Mouse (Mus musculus) myocyte (in vitro differentiated cells): ENCODE measurements around the gene Ttc9b. TPM values are rescaled to one million over a fixed set of nuclear protein-coding genes. Genes with fewer than 3 reads are reported as not detected.

Experiments used
- H3K27me3 ChIP-seq: one replicate; pipeline ENCODE4 v1.6.1; 2011; ENCODE audit not compliant: control insufficient read depth, insufficient read depth, insufficient read length
- H3K36me3 ChIP-seq: one replicate; pipeline ENCODE4 v1.6.1; 2011; ENCODE audit not compliant: control insufficient read depth, insufficient read depth
- H3K4me2 ChIP-seq: one replicate; pipeline ENCODE4 v1.6.1; 2011; ENCODE audit warnings: low read depth, control low read depth
- H3K4me3 ChIP-seq: one replicate; pipeline ENCODE4 v1.5.1; 2011; ENCODE audit warnings: mild to moderate bottlenecking, control low read depth, moderate library complexity
- H3K79me2 ChIP-seq: one replicate; pipeline ENCODE4 v1.6.1; 2011; ENCODE audit not compliant: control insufficient read depth, insufficient read depth
- H3ac ChIP-seq: one replicate; pipeline ENCODE4 v1.6.1; 2011; ENCODE audit not compliant: control insufficient read depth, insufficient read length
- CEBPB ChIP-seq: IDR thresholded peaks from 2 replicates; pipeline ENCODE4 v1.6.1; 2011; ENCODE audit warnings: mild to moderate bottlenecking, moderate library complexity; ENCODE audit not compliant: poor library complexity, insufficient read depth, severe bottlenecking
- E2F4 ChIP-seq: IDR thresholded peaks from one replicate; pipeline ENCODE4 v1.6.1; 2011; ENCODE audit warnings: mild to moderate bottlenecking, control low read depth, moderate library complexity; ENCODE audit not compliant: insufficient read depth
- MAX ChIP-seq: IDR thresholded peaks from one replicate; pipeline ENCODE4 v1.6.1; 2011; ENCODE audit warnings: low read depth, mild to moderate bottlenecking, control low read depth
- MYOD1 ChIP-seq, 3 experiments: IDR thresholded peaks; one replicate each; pipeline ENCODE4 v1.6.1; 2011; ENCODE audit warnings: control low read depth in 2 of 3, low read depth in 2 of 3, mild to moderate bottlenecking in 2 of 3, moderate library complexity in 1 of 3; ENCODE audit not compliant: insufficient read length in 2 of 3, control insufficient read depth in 1 of 3
- MYOG ChIP-seq, 3 experiments: IDR thresholded peaks; one replicate each; pipeline ENCODE4 v1.6.1; 2011; ENCODE audit warnings: control low read depth in 2 of 3, low read depth in 2 of 3, mild to moderate bottlenecking in 2 of 3; ENCODE audit not compliant: insufficient read length in 2 of 3, control insufficient read depth in 1 of 3, insufficient read depth in 1 of 3
- POLR2A ChIP-seq: IDR thresholded peaks from one replicate; pipeline ENCODE4 v1.6.1; 2011; ENCODE audit warnings: low read depth, mild to moderate bottlenecking, control low read depth, moderate library complexity; ENCODE audit not compliant: insufficient read length
- POLR2AphosphoS2 ChIP-seq: IDR thresholded peaks from one replicate; pipeline ENCODE4 v1.6.1; 2011; ENCODE audit warnings: low read depth, control low read depth; ENCODE audit not compliant: insufficient read length
- REST ChIP-seq: IDR thresholded peaks from one replicate; pipeline ENCODE4 v1.6.1; 2011; ENCODE audit warnings: mild to moderate bottlenecking, control low read depth, moderate library complexity; ENCODE audit not compliant: insufficient read depth, insufficient read length
- SRF ChIP-seq: IDR thresholded peaks from one replicate; pipeline ENCODE4 v1.6.1; 2011; ENCODE audit warnings: low read depth; ENCODE audit not compliant: control insufficient read depth, insufficient read length
- TCF12 ChIP-seq: IDR thresholded peaks from one replicate; pipeline ENCODE4 v1.6.1; 2011; ENCODE audit warnings: mild to moderate bottlenecking, control low read depth; ENCODE audit not compliant: poor library complexity, insufficient read depth, severe bottlenecking
- TCF3 ChIP-seq: IDR thresholded peaks from one replicate; pipeline ENCODE4 v1.6.1; 2011; ENCODE audit warnings: low read depth, control low read depth; ENCODE audit not compliant: insufficient read length
- USF1 ChIP-seq: IDR thresholded peaks from one replicate; pipeline ENCODE4 v1.6.1; 2011; ENCODE audit warnings: low read depth, mild to moderate bottlenecking, control low read depth, moderate library complexity
- polyA plus RNA-seq: library from polyadenylated mRNA; unstranded; fragments of >200 nt; fragmentation: generic; extraction: Trizol; gene quantifications from one replicate; pipeline ENCODE4 v1.2.1, GENCODE M21; 2012; ENCODE audit warnings: missing spikeins

Gene Ttc9b
- polyA plus RNA-seq, 1 experiment, result 0.20 TPM

DNA sequence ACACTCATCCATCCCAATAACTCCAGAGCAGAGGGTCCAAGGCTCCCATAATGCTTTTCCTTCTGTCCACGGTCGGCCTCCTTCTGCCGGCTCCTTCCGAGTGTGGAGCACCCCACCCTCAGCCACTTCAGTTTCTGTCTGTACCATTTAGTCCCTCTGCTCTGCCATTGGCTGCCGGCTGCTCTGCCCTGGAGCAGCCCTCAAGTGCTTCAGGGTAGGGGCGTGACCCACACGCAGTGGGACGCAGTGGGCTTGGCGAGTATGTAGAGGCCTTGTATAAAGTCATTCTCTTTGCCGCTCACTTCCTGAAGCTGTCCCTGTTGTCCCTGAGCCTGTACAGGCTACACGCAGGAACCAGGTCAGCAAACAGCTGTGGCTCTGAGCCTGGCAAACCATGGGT, 4.0 kb upstream of the Ttc9b start:
- TF ChIP-seq MYOD1 (IDR thresholded peaks at IDR 0.05; ENCODE audit: control insufficient read depth in 1 of 3, insufficient read length in 2 of 3, low read depth in 2 of 3), result no peak
- TF ChIP-seq CEBPB, result no peak
- TF ChIP-seq TCF3, result no peak
- no peak for TF ChIP-seq TCF12
- TF ChIP-seq USF1, result no peak
- TF ChIP-seq POLR2A, result no peak
- TF ChIP-seq POLR2AphosphoS2, result no peak
- TF ChIP-seq REST, result no peak
- TF ChIP-seq E2F4, result no peak
- TF ChIP-seq MYOG (IDR thresholded peaks at IDR 0.05; ENCODE audit: control insufficient read depth in 1 of 3, insufficient read depth in 1 of 3, insufficient read length in 2 of 3, low read depth in 2 of 3), result no peak
- no peak for TF ChIP-seq MAX

GRCm38 (mm10) chr7:27650949-27651348, 2.8 kb upstream of the Ttc9b start:
- TF ChIP-seq MYOD1 (IDR thresholded peaks at IDR 0.05; ENCODE audit: control insufficient read depth in 1 of 3, insufficient read length in 2 of 3, low read depth in 2 of 3) (no peak), TCF3 (no peak), POLR2A (no peak), MAX (no peak), CEBPB (no peak), SRF (no peak), TCF12 (no peak), REST (no peak), MYOG (IDR thresholded peaks at IDR 0.05; ENCODE audit: control insufficient read depth in 1 of 3, insufficient read depth in 1 of 3, insufficient read length in 2 of 3, low read depth in 2 of 3) (no peak), E2F4 (no peak)
- H3K4me3 ChIP-seq, result no peak overlapping the region
- H3K4me2 ChIP-seq, result peak overlapping the region; percentile 41
- no peak overlapping the region for H3ac ChIP-seq
- H3K79me2 ChIP-seq, result no peaks in the 10 kb centered on the region
- H3K27me3 ChIP-seq, result peaks cover 18% of the 10 kb centered on the region
- no peaks in the 10 kb centered on the region for H3K36me3 ChIP-seq

More for the DNA sequence above, 4.0 kb upstream of the Ttc9b start:
- H3K36me3 ChIP-seq, result no peaks in the 10 kb centered on the region
- H3ac ChIP-seq, result no peak overlapping the region
- no peak overlapping the region for H3K4me3 ChIP-seq
- H3K27me3 ChIP-seq, result peaks cover 18% of the 10 kb centered on the region
- no peak overlapping the region for H3K4me2 ChIP-seq
- no peaks in the 10 kb centered on the region for H3K79me2 ChIP-seq

DNA sequence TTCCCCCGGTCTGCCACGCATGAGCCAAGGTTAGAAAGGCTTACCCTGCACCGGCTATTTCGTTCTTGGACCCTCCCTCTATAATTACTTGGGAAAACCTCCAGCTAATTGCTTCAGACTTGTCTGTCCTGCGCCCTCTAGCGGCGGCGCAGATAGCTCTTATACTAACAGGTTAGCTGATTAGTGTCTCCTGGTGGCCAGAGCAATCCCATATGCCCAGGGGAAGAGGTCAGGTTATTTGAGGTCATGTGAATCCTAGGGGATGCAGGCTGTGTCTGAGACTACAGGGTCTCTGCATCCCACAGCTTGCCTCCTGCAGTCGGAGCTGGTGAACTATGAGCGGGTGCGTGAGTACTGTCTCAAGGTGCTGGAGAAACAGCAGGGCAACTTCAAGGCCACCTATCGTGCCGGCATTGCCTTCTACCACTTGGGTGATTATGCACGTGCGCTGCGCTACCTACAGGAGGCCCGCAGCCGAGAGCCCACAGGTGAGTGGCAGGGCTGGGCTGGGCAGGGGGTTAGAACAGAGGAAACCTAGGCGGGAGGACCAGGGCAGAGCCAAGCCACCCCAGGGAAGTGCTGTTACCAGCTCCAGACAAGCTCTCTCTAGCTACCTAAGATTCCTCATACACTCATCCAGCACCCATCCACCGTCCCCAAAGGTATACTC, 1.0 kb downstream of the Ttc9b start:
- Histone ChIP-seq H3K4me2 (no peak overlapping the region), H3K27me3 (peaks cover 18% of the 10 kb centered on the region), H3K4me3 (no peak overlapping the region), H3K79me2 (no peaks in the 10 kb centered on the region), H3ac (no peak overlapping the region), H3K36me3 (no peaks in the 10 kb centered on the region)
- TF ChIP-seq TCF12 (no peak), CEBPB (no peak), MYOD1 (IDR thresholded peaks at IDR 0.05; ENCODE audit: control insufficient read depth in 1 of 3, insufficient read length in 2 of 3, low read depth in 2 of 3) (no peak), MAX (no peak), SRF (no peak), USF1 (no peak), POLR2A (no peak), E2F4 (no peak), REST (no peak), TCF3 (no peak), POLR2AphosphoS2 (no peak), MYOG (IDR thresholded peaks at IDR 0.05; ENCODE audit: control insufficient read depth in 1 of 3, insufficient read depth in 1 of 3, insufficient read length in 2 of 3, low read depth in 2 of 3) (no peak)

- Histone ChIP-seq H3K27me3 (peaks cover 18% of the 10 kb centered on the region), H3K36me3 (no peaks in the 10 kb centered on the region), H3ac (no peak overlapping the region)
Observed at GRCm38 (mm10) chr7:27655545-27655944, 1.8 kb downstream of the Ttc9b start.

More at GRCm38 (mm10) chr7:27655545-27655944, 1.8 kb downstream of the Ttc9b start:
- H3K4me3 ChIP-seq, result no peak overlapping the region
- no peak overlapping the region for H3K4me2 ChIP-seq
- TF ChIP-seq USF1 (no peak), SRF (no peak), E2F4 (no peak), MYOG (IDR thresholded peaks at IDR 0.05; ENCODE audit: control insufficient read depth in 1 of 3, insufficient read depth in 1 of 3, insufficient read length in 2 of 3, low read depth in 2 of 3) (no peak), TCF3 (no peak), POLR2A (no peak), MYOD1 (IDR thresholded peaks at IDR 0.05; ENCODE audit: control insufficient read depth in 1 of 3, insufficient read length in 2 of 3, low read depth in 2 of 3) (no peak), TCF12 (no peak), CEBPB (no peak), REST (no peak), POLR2AphosphoS2 (no peak), MAX (no peak)
- no peaks in the 10 kb centered on the region for H3K79me2 ChIP-seq
